Mouse (Mus musculus): ENCODE data around the gene Pigk.

GRCm38 (mm10) chr3:152707321-152707823, 6.5 kb upstream of the Pigk start:
- TF ChIP-seq ZNF384 (IDR thresholded peaks at IDR 0.05; ENCODE audit: low read depth, low read length) (no peak), MAFK (IDR thresholded peaks at IDR 0.05; ENCODE audit: insufficient read depth, low read depth, low read length) (no peak), ZC3H11A (IDR thresholded peaks at IDR 0.05; ENCODE audit: borderline replicate concordance, low read depth, low read length) (no peak), HCFC1 (IDR thresholded peaks at IDR 0.05; ENCODE audit: borderline replicate concordance, insufficient read depth, low read length) (no peak)

Data from ES-E14 (cell line).